Mouse (Mus musculus) intestine, embryonic 14.5 days (tissue): ENCODE results near the gene Haghl. TPM values are rescaled to one million over a fixed set of nuclear protein-coding genes. Genes with fewer than 3 reads are reported as not detected.
"Not testable (repeated sequence)": the region's sequence is repeated elsewhere in the genome, so short reads cannot be mapped to it uniquely, and the experiment has no call there.

Experiments used
- ATAC-seq: fragments of 200-750 bp; cut with Nextera tagmentation; replicated peaks from 2 replicates; pipeline ENCODE4 v1.8.0; 2017; ENCODE audit warnings: low read depth, moderate number of reproducible peaks, moderate TSS enrichment, moderate library complexity; ENCODE audit not compliant: low FRiP score, low TSS enrichment
- DNase-seq: peaks from one replicate; pipeline ENCODE4 v3.0.0-alpha.2; 2018; ENCODE audit warnings: low spot score
- H3K27ac ChIP-seq: fragments of 300-500 bp; sonication (generic); 2 replicates; pipeline ENCODE4 v1.5.1; 2014; ENCODE audit warnings: low read depth, mild to moderate bottlenecking, control low read depth
- H3K27me3 ChIP-seq: fragments of 300-500 bp; sonication (generic); replicated peaks from 2 replicates; pipeline ENCODE4 v1.6.1; 2014; ENCODE audit warnings: low read length, control low read depth; ENCODE audit not compliant: control insufficient read depth, insufficient read depth
- H3K36me3 ChIP-seq: fragments of 300-500 bp; sonication (generic); 2 replicates; pipeline ENCODE4 v1.6.1; 2014; ENCODE audit warnings: low read length, control low read depth; ENCODE audit not compliant: control insufficient read depth, insufficient read depth
- H3K4me1 ChIP-seq: fragments of 300-500 bp; sonication (generic); replicated peaks from 2 replicates; pipeline ENCODE4 v1.6.1; 2014; ENCODE audit warnings: low read length, control low read depth, mixed read lengths; ENCODE audit not compliant: control insufficient read depth, insufficient read depth
- H3K4me2 ChIP-seq: fragments of 300-500 bp; sonication (generic); 2 replicates; pipeline ENCODE4 v1.6.1; 2014; ENCODE audit warnings: low read length
- H3K4me3 ChIP-seq: fragments of 300-500 bp; sonication (generic); 2 replicates; pipeline ENCODE4 v1.5.1; 2014; ENCODE audit warnings: low read depth, low read length, control low read depth, mixed read lengths
- H3K9ac ChIP-seq: fragments of 300-500 bp; sonication (generic); 2 replicates; pipeline ENCODE4 v1.6.1; 2014; ENCODE audit warnings: mild to moderate bottlenecking, low read length
- H3K9me3 ChIP-seq: fragments of 300-500 bp; sonication (generic); 2 replicates; pipeline ENCODE4 v1.6.1; 2016; ENCODE audit warnings: low read length, control low read depth; ENCODE audit not compliant: control insufficient read depth
- WGBS: fragments of 180-500 bp; shearing (Covaris S2); extraction: QIAGEN DNeasy Blood & Tissue Kit; methylation state at CpG from one replicate; pipeline ENCODE4 v1.1.7; 2014; 5-methylcytosine and 5-hydroxymethylcytosine counted together
- polyA plus RNA-seq: library from polyadenylated mRNA; unstranded; fragments of >200 nt; fragmentation: Nextera tagmentation; extraction: Ambion mirVana; gene quantifications from 2 replicates; pipeline ENCODE4 v1.2.1, GENCODE M21; 2014

The Haghl gene
- polyA plus RNA-seq, 1 experiment from 2014 or later, result 57.2 TPM

DNA sequence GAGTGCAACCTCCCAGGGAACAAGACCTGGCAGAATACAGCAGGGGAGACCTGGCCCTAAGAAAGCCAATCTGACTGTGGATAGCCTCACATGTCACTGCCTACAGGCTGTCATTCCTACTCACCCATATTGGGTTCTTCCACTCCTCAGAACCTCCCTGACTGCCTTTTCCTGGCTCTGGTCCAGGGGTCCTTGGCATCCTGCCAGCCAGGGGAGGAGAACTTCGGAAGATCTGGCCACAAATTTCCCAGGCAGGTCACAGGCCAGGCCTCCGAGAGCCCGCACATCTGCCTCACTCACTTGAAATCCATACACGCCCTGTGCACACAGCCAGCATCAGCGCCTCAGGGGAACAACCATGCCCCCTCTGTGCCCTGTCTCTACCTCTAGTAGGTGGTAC, 34.0 kb downstream of the Haghl start:
- no peaks in the 10 kb centered on the region for H3K9me3 ChIP-seq
- H3K27ac ChIP-seq, result no peak overlapping the region
- ATAC-seq, result no peak
- H3K4me2 ChIP-seq, result no peak overlapping the region
- H3K4me1 ChIP-seq, result peaks cover 11% of the 10 kb centered on the region
- no peak overlapping the region for H3K9ac ChIP-seq
- H3K27me3 ChIP-seq, result no peaks in the 10 kb centered on the region
- H3K4me3 ChIP-seq, result no peak overlapping the region
- WGBS, result 34% methylated on average over 5 of the region's 5 CpGs
- H3K36me3 ChIP-seq, result no peaks in the 10 kb centered on the region
- DNase-seq, result peak; percentile 64

DNA sequence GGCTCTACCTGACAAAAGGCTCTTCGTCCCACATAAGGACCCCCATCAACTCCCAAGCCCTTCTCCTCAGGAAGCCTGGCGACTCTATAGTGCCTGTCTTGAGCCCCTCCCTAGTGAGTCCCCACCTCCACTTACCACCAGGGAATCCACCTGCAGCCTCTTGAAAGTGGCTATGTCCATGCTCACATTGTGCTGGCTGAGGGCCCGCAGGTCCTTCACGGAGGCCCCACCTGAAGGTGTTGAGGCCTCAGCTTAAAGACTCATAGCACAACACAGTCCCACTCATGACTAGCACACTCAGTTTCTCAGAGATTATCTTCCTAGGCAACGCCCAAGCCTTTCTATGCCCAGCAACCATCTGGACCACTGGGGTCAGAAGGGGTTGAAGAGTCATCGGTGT, 36.2 kb downstream of the Haghl start:
- Histone ChIP-seq H3K27ac (no peak overlapping the region), H3K4me2 (no peak overlapping the region), H3K9ac (no peak overlapping the region), H3K4me3 (no peak overlapping the region), H3K27me3 (no peaks in the 10 kb centered on the region), H3K9me3 (no peaks in the 10 kb centered on the region), H3K4me1 (peaks cover 6% of the 10 kb centered on the region; the same call in 1 of the 2 replicates), H3K36me3 (no peaks in the 10 kb centered on the region)
- WGBS, result 89% methylated on average over 6 of the region's 6 CpGs
- no peak for DNase-seq
- no peak for ATAC-seq

DNA sequence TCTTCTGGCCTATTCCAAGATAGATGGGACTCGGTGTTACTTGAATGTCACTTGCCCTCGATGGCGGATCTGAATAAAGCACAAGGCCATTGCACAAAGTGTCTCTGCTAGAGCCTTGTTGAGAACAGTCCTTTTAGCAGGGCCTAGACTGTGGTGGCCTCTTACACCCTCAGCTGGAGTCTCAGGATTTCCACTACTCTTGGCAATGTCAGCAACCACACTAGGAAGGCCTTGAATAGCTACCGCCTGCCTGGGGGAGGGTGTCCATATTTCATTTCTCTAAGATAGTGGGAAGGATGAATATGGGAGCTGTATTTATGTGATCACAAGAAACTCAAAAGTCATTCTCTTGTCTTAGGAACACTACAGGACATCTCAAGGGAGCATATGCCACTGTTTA, 37.2 kb downstream of the Haghl start:
- Histone ChIP-seq H3K36me3 (no peaks in the 10 kb centered on the region), H3K4me3 (no peak overlapping the region), H3K9ac (no peak overlapping the region), H3K9me3 (no peaks in the 10 kb centered on the region), H3K4me2 (no peak overlapping the region), H3K27me3 (no peaks in the 10 kb centered on the region), H3K27ac (no peak overlapping the region), H3K4me1 (peaks cover 6% of the 10 kb centered on the region; the same call in 1 of the 2 replicates)
- 95% methylated on average over 4 of the region's 4 CpGs for WGBS
- ATAC-seq (no peak), DNase-seq (no peak)

DNA sequence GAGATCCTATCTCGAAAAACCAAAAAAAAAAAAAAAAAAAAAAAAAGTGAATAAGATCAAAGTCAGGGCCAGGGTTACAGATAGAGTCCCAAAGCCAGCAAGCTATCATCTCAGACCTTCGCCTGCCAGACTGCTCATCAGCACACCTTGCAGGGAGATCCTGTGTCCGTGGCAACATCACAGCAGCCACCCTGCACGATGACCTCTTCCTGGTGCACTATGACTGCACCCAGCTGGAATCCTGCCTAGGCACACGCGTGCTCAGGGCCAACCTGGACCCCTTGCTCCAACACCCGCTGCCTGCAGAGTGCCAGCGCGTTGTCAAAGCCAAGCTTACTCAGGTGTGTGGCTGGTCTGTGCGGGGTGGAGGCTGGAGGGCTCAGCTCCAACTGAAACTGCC, 41.2 kb downstream of the Haghl start:
- ATAC-seq, result no peak
- no peak overlapping the region for H3K27ac ChIP-seq
- H3K9ac ChIP-seq, result no peak overlapping the region
- H3K4me3 ChIP-seq, result no peak overlapping the region
- no peaks in the 10 kb centered on the region for H3K9me3 ChIP-seq
- DNase-seq, result no peak
- H3K36me3 ChIP-seq, result no peaks in the 10 kb centered on the region
- H3K27me3 ChIP-seq, result no peaks in the 10 kb centered on the region
- 74% methylated on average over 10 of the region's 10 CpGs for WGBS
- H3K4me2 ChIP-seq, result no peak overlapping the region
- no peaks in the 10 kb centered on the region for H3K4me1 ChIP-seq

GRCm38 (mm10) chr17:25743831-25744230, 41.6 kb downstream of the Haghl start:
- WGBS, result 88% methylated on average over 9 of the region's 9 CpGs
- no peaks in the 10 kb centered on the region for H3K4me1 ChIP-seq
- H3K4me2 ChIP-seq, result no peak overlapping the region
- ATAC-seq (no peak), DNase-seq (no peak)
- no peak overlapping the region for H3K4me3 ChIP-seq
- H3K36me3 ChIP-seq, result no peaks in the 10 kb centered on the region
- no peaks in the 10 kb centered on the region for H3K27me3 ChIP-seq
- no peak overlapping the region for H3K27ac ChIP-seq
- no peaks in the 10 kb centered on the region for H3K9me3 ChIP-seq
- no peak overlapping the region for H3K9ac ChIP-seq

- not testable (repeated sequence) for H3K9me3 ChIP-seq, H3K4me1 ChIP-seq, H3K27ac ChIP-seq, H3K9ac ChIP-seq, ATAC-seq, H3K4me2 ChIP-seq, H3K4me3 ChIP-seq, H3K36me3 ChIP-seq, H3K27me3 ChIP-seq, DNase-seq
- WGBS, result 78% methylated on average over 12 of the region's 12 CpGs
Measured at GRCm38 (mm10) chr17:25741471-25741870, 44.0 kb downstream of the Haghl start.

- 82% methylated on average over 7 of the region's 7 CpGs for WGBS
Measured at GRCm38 (mm10) chr17:25738861-25739260, 46.6 kb downstream of the Haghl start.

GRCm38 (mm10) chr17:25735745-25736144, 49.7 kb downstream of the Haghl start, which contains the start of gene Mslnl:
Gene Mslnl, plus strand, starts transcription at chr17:25736042.
- H3K27ac ChIP-seq, result no peak within 1 kb of the TSS
- H3K9ac ChIP-seq, result no peak within 1 kb of the TSS
- no peaks in the 10 kb centered on the region for H3K27me3 ChIP-seq
- peaks cover 3% of the 10 kb centered on the region; the same call in 1 of the 2 replicates for H3K36me3 ChIP-seq
- DNase-seq (no peak), ATAC-seq (no peak)
- H3K4me2 ChIP-seq, result no peak within 1 kb of the TSS
- no peaks in the 10 kb centered on the region for H3K9me3 ChIP-seq
- H3K4me1 ChIP-seq, result no peaks in the 10 kb centered on the region
- WGBS, result 83% methylated on average over 3 of the region's 3 CpGs
- H3K4me3 ChIP-seq, result no peak within 1 kb of the TSS

More at GRCm38 (mm10) chr17:25738861-25739260, 46.6 kb downstream of the Haghl start:
- no peak for ATAC-seq
- H3K4me2 ChIP-seq, result no peak overlapping the region
- DNase-seq, result no peak
- H3K27me3 ChIP-seq, result no peaks in the 10 kb centered on the region
- no peaks in the 10 kb centered on the region for H3K9me3 ChIP-seq
- no peak overlapping the region for H3K9ac ChIP-seq
- H3K4me1 ChIP-seq, result no peaks in the 10 kb centered on the region
- H3K4me3 ChIP-seq, result no peak overlapping the region
- H3K27ac ChIP-seq, result no peak overlapping the region
- no peaks in the 10 kb centered on the region for H3K36me3 ChIP-seq

DNA sequence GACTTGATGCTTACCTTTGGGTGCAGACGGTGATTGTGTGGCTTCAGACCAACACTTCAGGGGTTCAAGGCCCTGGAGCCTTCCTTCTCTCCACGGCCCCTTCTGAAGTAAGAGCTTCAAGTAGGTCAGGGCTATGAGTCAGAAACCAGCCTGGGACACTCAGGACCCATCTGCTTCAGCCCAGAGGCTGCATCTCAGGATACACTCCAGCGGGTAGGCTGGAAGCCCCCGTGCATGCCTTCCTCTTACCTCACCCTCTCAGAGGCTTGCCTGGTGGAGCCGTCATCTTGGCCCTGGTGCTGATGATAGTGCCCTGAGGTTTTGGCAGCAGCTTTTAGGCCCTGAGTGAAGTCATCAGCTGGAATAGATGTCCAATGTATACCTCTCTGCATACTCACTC, 50.2 kb downstream of the Haghl start:
- Histone ChIP-seq H3K27me3 (no peaks in the 10 kb centered on the region), H3K27ac (no peak overlapping the region)
- 82% methylated on average over 5 of the region's 5 CpGs for WGBS

More for the DNA sequence above, 50.2 kb downstream of the Haghl start:
- H3K4me2 ChIP-seq, result no peak overlapping the region
- no peak overlapping the region for H3K9ac ChIP-seq
- no peaks in the 10 kb centered on the region for H3K4me1 ChIP-seq
- DNase-seq, result no peak
- ATAC-seq, result no peak
- H3K9me3 ChIP-seq, result no peaks in the 10 kb centered on the region
- H3K36me3 ChIP-seq, result peaks cover 8% of the 10 kb centered on the region; the same call in 1 of the 2 replicates
- no peak overlapping the region for H3K4me3 ChIP-seq
